Comparison of ENCODE assay signal across 22 mouse cellular contexts in the genomic region with DNA sequence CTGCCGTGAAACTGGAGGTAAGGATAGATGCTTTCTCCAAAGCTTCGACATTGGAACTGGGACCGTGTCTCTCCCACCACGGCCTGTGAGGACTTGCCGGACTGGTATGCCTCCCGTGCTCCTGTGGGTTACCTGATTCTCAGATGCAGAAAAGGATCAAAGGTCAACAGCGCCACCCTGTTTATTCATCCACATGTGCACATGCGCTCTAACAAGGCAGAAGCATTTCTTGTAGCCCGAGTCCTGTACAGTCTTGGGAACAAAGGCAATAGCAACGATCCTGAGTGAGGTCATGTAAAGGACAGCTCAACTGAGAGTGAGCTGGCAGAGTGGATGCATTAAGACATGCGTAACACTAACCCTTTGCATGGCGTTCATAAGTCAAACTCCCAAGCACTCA. TPM values are rescaled to one million over a fixed set of nuclear protein-coding genes. Genes with fewer than 3 reads are reported as not detected.
DNase-seq lines count a peak whose midpoint lies in the region; TF ChIP-seq lines count a peak whose summit lies in the region.
"Had no signal": no experiment of that assay in that cellular context is flagged by ENCODE, and none has a peak within 500 bp of the region (broad histone marks: within the 10 kb centered on the region; RNA-seq: fewer than 3 reads in every experiment).

No protein-coding gene starts in this region.

- no peak for TF ChIP-seq POLR2A in kidney, adult 2 months (IDR thresholded peaks at IDR 0.05; ENCODE audit: low read depth, low read length)

- 33% methylated on average over 12 of the region's 12 CpGs for WGBS in large intestine, adult 2 months
- 64% methylated on average over 12 of the region's 12 CpGs for WGBS in kidney, adult 2 months

- no peak overlapping the region for H3K4me3 ChIP-seq in kidney, adult 2 months (ENCODE audit: insufficient read depth, low read depth, low read length)
- H3K4me3 ChIP-seq: forebrain, embryonic 12.5 days; heart, adult 2 months; kidney, embryonic 15.5 days; limb, embryonic 15.5 days had no signal

- no peak overlapping the region for H3K27ac ChIP-seq in kidney, adult 2 months (ENCODE audit: insufficient read depth, low read depth, low read length)
- H3K27ac ChIP-seq: forebrain, embryonic 12.5 days; heart, adult 2 months; hindbrain, postnatal 0 days; kidney, embryonic 15.5 days; limb, embryonic 15.5 days had no signal

- no peaks in the 10 kb centered on the region for H3K27me3 ChIP-seq in kidney, adult 2 months (replicated peaks; ENCODE audit: control insufficient read depth, insufficient read depth, low read length)
- H3K27me3 ChIP-seq: forebrain, embryonic 12.5 days; kidney, embryonic 15.5 days; limb, embryonic 15.5 days had no signal

- DNase-seq in embryo, embryonic 10.5 days (ENCODE audit: low spot score) = peak; percentile 4
- no peak for DNase-seq in embryo, embryonic 11 days
- DNase-seq in testis, postnatal 10 days (ENCODE audit: low spot score) = peak; percentile 23
- no peak for DNase-seq in testis, postnatal 14 days (ENCODE audit: low spot score)
- peak; percentile 76 for DNase-seq in large intestine, adult 2 months (ENCODE audit: low read depth, low spot score)
- DNase-seq in adrenal gland, postnatal 4 days (ENCODE audit: low spot score in 2 of 2) = no peak
- no peak for DNase-seq in spleen, postnatal 36 days (ENCODE audit: low spot score in 2 of 2)
- DNase-seq in kidney, adult 2 months = no peak
- DNase-seq: adrenal gland, postnatal 10 days; cerebellum, adult 11 months; cerebellum, postnatal 10 days; gastrocnemius, postnatal 10 days; heart, adult 2 months; heart, postnatal 36 days; kidney, postnatal 4 days; lung, postnatal 14 days; thymus, adult 2 months had no signal

- H3K4me1 ChIP-seq in kidney, adult 2 months (ENCODE audit: control insufficient read depth, insufficient read depth, low read length) = no peaks in the 10 kb centered on the region
- H3K4me1 ChIP-seq: forebrain, embryonic 12.5 days; kidney, embryonic 15.5 days; limb, embryonic 15.5 days had no signal

- no peak for TF ChIP-seq CTCF in kidney, adult 2 months (conservative IDR thresholded peaks at IDR 0.05; ENCODE audit: insufficient read depth, insufficient read length, low read depth, low read length)

- H3K36me3 ChIP-seq in kidney, adult 2 months (ENCODE audit: control insufficient read depth, insufficient read depth, low read length) = no peaks in the 10 kb centered on the region

RNA-seq across cellular contexts. Expression of a gene that starts 7.2 kb away (rescaled TPM):
- polyA plus RNA-seq in large intestine, adult 2 months (2012; rRNA removed) = 0.07 and 0.16 TPM in 2 replicates
- 1 to 10 TPM; 3.1 to 3.3 TPM for total RNA-seq in adrenal gland, postnatal 4 days (2021)
- 0.59 and 0.65 TPM in 2 replicates for polyA plus RNA-seq in kidney, adult 2 months (2012; rRNA removed)
- total RNA-seq: gastrocnemius, postnatal 10 days; heart, adult 2 months; heart, postnatal 36 days; megakaryocyte-erythroid progenitor cell, adult 5-6 weeks had no signal

RNA-seq across cellular contexts. Expression of a gene that starts 34.2 kb away (rescaled TPM):
- 3.9 and 7.9 TPM in 2 replicates for polyA plus RNA-seq in large intestine, adult 2 months (2012; rRNA removed)
- 1 to 10 TPM; 5.3 to 6.2 TPM for total RNA-seq in adrenal gland, postnatal 4 days (2021)
- polyA plus RNA-seq in kidney, adult 2 months (2012; rRNA removed) = 1.6 and 1.7 TPM in 2 replicates

RNA-seq across cellular contexts. Expression of a gene that starts 53.6 kb away (rescaled TPM):
- 5.7 TPM in 2 replicates for polyA plus RNA-seq in large intestine, adult 2 months (2012; rRNA removed)
- 10 to 100 TPM; 22.9 to 24.2 TPM for total RNA-seq in adrenal gland, postnatal 4 days (2021)
- polyA plus RNA-seq in kidney, adult 2 months (2012; rRNA removed) = 0.38 and 0.64 TPM in 2 replicates

Comparison
In these comparisons a context has a peak if more than half of its experiments do, and no peak if none do; other contexts are left out.
1. DNase-seq: peak in embryo, embryonic 10.5 days (single experiment), testis, postnatal 10 days (single experiment) and large intestine, adult 2 months (single experiment); none in embryo, embryonic 11 days (single experiment), testis, postnatal 14 days (single experiment), adrenal gland, postnatal 4 days (0 of 2), spleen, postnatal 36 days (0 of 2) and kidney, adult 2 months (single experiment).